Mouse (Mus musculus) central nervous system, embryonic 11.5 days (tissue): Measurements from ENCODE around the gene Vil1. TPM values are rescaled to one million over a fixed set of nuclear protein-coding genes. Genes with fewer than 3 reads are reported as not detected.

ENCODE experiments used
- polyA plus RNA-seq: library from polyadenylated mRNA; depleted of rRNA; stranded (reverse); fragments of >200 nt; gene quantifications from 2 replicates; pipeline ENCODE4 v1.2.3, GENCODE M21; 2012; rRNA removed

The Vil1 gene
- polyA plus RNA-seq, result 0.14 and 0.15 TPM in 2 replicates

DNA sequence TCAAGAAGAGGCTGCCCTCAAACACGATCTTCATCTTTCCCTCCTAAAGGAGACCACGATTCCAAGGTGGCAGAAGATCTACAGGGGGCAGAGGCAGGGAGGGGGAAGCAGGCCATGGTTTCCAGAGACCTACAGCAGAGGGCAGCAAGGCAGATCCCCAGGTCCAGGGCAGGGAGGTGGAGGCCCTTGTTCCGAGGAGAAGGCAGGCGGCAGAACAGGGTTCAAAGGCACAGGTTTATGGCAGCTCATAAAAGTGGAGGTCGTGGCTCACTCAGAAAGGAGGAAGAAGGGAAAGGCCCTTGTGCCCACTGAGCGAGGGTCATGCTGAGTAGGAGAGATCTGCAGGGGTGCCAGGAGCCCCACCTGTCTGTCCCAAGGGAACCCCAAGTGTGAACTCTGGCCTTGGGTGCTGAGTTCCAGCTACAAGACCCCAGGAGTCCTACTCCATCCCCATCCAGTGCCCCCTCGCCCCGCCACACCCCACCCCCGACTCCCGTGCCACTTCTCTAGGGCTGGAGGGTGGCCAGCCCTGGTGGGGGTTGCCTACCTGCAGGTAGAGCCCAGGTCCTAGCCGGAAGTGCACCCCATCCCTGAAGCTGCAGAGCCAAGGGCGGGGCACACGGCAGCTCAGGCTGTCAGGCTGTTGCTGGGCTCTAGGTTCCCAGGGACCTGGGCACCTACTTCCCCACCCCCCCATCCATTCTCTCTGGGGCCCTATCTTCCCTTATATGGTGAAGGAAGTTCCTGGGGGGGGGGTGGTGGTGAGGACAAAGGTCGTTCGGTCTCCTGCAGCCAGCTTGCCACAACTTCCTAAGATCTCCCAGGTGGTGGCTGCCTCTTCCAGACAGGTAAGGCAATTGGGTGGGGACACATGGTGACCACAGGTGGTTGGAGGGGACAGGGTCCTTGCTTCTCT, at the start of gene Vil1:
Vil1 (plus strand) TSS at position 788 of the 916 bp plus-strand sequence.

DNA sequence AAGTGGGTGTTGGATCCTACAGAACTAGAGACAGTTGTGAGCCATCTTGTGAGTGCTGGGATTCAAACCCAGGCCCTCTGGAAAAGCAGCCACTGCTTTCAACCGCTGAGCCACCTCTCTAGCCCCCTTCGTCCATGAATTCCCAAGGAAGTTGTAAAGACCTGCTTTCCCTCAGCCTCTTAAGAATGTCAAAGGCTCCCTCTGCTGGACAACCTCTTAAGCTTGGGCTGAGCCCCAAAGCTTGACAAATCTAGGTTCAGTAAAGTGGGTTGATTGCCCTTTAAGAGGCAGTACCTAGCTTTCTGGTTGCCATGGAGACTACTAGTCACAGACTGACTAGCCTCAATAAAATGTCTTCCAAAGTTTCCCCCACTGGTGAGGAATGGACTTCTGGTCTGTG, 47.4 kb upstream of the Vil1 start, which contains the start of gene Catip:
Catip (plus strand) TSS at position 297 of the 400 bp plus-strand sequence.

DNA sequence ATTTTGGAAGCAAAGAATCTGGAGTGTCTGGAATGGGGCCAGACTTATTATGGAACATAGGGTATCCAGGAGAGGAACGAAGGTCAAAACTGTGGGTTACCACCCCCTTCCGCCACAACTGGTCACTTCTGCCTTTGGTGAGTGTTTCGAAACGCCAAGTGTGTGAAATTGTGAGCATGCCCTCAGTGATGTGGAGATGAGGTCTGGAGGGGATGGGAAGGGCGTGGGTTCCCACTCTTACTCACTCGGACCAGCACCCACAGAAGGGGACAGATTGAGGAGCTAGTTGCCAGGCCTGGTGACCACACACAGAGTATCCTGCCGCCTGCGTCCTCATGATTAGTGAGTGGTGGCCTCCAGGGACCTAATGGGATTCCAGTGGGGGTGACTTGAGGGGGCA, 34.2 kb upstream of the Vil1 start, which contains the start of gene Slc11a1:
Slc11a1 (plus strand) TSS at position 216 of the 400 bp plus-strand sequence.

DNA sequence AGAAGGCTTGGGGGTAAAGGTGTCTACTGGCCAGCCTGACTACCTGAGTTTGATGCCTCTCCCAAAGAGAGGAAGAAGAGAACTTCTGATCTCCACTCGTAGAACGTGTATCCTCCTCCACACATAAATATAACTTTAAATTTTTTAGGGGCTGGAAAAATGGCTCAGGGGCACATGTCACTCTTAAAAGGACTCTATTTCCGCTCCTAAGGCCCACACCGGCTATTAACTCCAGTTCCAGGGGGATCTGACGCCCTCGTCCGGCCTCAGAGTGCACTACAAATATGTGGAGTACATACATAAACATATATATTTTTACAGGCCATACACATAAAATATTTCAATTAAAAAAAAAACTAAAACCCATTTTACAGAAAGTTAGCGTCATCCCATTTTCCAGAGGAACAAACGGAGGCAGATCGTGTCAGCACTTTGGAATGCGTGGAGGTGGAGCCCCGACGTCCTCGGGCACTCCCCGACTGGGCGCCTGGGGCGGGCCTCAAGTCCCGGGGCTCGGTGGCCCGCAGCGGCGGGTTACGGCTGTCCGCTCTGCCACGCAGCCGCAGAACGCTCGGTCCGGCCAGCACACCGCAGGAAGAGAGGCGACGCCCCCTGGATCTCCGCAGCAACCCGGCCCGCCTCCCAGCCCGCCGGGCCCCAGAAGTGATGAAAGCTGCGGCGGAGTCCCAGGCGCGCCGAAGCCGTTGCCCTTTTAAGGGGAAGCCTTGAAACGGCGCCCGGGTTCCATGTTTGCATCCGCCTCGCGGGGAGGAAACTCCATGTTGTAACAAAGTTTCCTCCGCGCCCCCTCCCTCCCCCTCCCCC, 18.0 kb upstream of the Vil1 start, which contains the start of gene Ctdsp1:
Ctdsp1 (plus strand) TSS at position 586 of the 825 bp plus-strand sequence.

Other genes starting within 250 kb of the Vil1 start
- not detected in 2 replicates for gene Cxcr1, start 214.7 kb upstream of the Vil1 start, polyA plus RNA-seq
- gene Arpc2, start 173.3 kb upstream of the Vil1 start, polyA plus RNA-seq, result 132 and 211 TPM in 2 replicates
- 0.19 and 0.40 TPM in 2 replicates for gene Gpbar1, start 130.8 kb upstream of the Vil1 start, polyA plus RNA-seq
- 157 and 243 TPM in 2 replicates for gene Aamp, start 124.6 kb upstream of the Vil1 start, polyA plus RNA-seq
- 43.6 and 50.9 TPM in 2 replicates for gene Pnkd, start 124.4 kb upstream of the Vil1 start, polyA plus RNA-seq
- gene Tmbim1, start 103.8 kb upstream of the Vil1 start, polyA plus RNA-seq, result 2.8 and 7.5 TPM in 2 replicates
- 0.85 and 1.5 TPM in 2 replicates for gene Catip, start 47.3 kb upstream of the Vil1 start, polyA plus RNA-seq
- 2.4 and 3.0 TPM in 2 replicates for gene Slc11a1, start 34.2 kb upstream of the Vil1 start, polyA plus RNA-seq
- gene Ctdsp1, start 17.9 kb upstream of the Vil1 start, polyA plus RNA-seq, result 45.6 and 69.4 TPM in 2 replicates
- gene Cnot9, start 96.7 kb downstream of the Vil1 start, polyA plus RNA-seq, result 54.9 and 74.0 TPM in 2 replicates
- 0.37 and 0.67 TPM in 2 replicates for gene Plcd4, start 133.5 kb downstream of the Vil1 start, polyA plus RNA-seq
- 15.2 and 20.2 TPM in 2 replicates for gene Usp37, start 134.9 kb downstream of the Vil1 start, polyA plus RNA-seq
- gene Zfp142, start 178.9 kb downstream of the Vil1 start, polyA plus RNA-seq, result 12.1 and 21.0 TPM in 2 replicates
- 16.8 and 17.9 TPM in 2 replicates for gene Bcs1l, start 178.9 kb downstream of the Vil1 start, polyA plus RNA-seq
- gene Rnf25, start 192.0 kb downstream of the Vil1 start, polyA plus RNA-seq, result 82.2 and 101 TPM in 2 replicates
- 14.3 and 14.7 TPM in 2 replicates for gene Stk36, start 192.1 kb downstream of the Vil1 start, polyA plus RNA-seq